Mouse (Mus musculus): ENCODE data around the gene Litaf. TPM values are rescaled to one million over a fixed set of nuclear protein-coding genes. Genes with fewer than 3 reads are reported as not detected.
"Not testable (repeated sequence)": the region's sequence is repeated elsewhere in the genome, so short reads cannot be mapped to it uniquely, and the experiment has no call there.

Litaf gene
- polyA plus RNA-seq, 1 experiment from 2014 or later: 69.5 TPM

- H3K27ac ChIP-seq (replicated peaks); H3K36me3 ChIP-seq (ENCODE audit: control insufficient read depth, insufficient read depth, low read length); H3K9ac ChIP-seq (ENCODE audit: low read length); ATAC-seq (ENCODE audit: low FRiP score, low TSS enrichment); DNase-seq (ENCODE audit: low spot score); H3K9me3 ChIP-seq (ENCODE audit: control insufficient read depth, low read length); H3K27me3 ChIP-seq (ENCODE audit: control insufficient read depth, insufficient read depth, low read length); H3K4me3 ChIP-seq (ENCODE audit: low read depth, low read length); H3K4me1 ChIP-seq (replicated peaks; ENCODE audit: control insufficient read depth, insufficient read depth); H3K4me2 ChIP-seq (replicated peaks; ENCODE audit: low read depth): not testable (repeated sequence)
- TF ChIP-seq CTCF (IDR thresholded peaks at IDR 0.05; ENCODE audit: low read depth): peak; percentile 40
- WGBS: 91% methylated on average over 1 of the region's 1 CpGs
These were observed 96.0 kb downstream of the Litaf start for GRCm38 (mm10) chr16:10969944-10970343.

- H3K4me1 ChIP-seq (replicated peaks; ENCODE audit: control insufficient read depth, insufficient read depth): no peaks in the 10 kb centered on the region; the same call in 1 of the 2 replicates
- no peak overlapping the region for H3K9ac ChIP-seq (ENCODE audit: low read length)
- H3K9me3 ChIP-seq (ENCODE audit: control insufficient read depth, low read length): no peaks in the 10 kb centered on the region
- 77% methylated on average over 5 of the region's 5 CpGs for WGBS
- DNase-seq (ENCODE audit: low spot score) (no peak), ATAC-seq (ENCODE audit: low FRiP score, low TSS enrichment) (no peak)
- H3K36me3 ChIP-seq (ENCODE audit: control insufficient read depth, insufficient read depth, low read length): peaks cover 5% of the 10 kb centered on the region; the same call in 1 of the 2 replicates
- no peak for TF ChIP-seq EP300 (optimal IDR thresholded peaks at IDR 0.05)
- no peak overlapping the region for H3K4me3 ChIP-seq (ENCODE audit: low read depth, low read length)
- H3K27me3 ChIP-seq (ENCODE audit: control insufficient read depth, insufficient read depth, low read length): no peaks in the 10 kb centered on the region
- H3K4me2 ChIP-seq (replicated peaks; ENCODE audit: low read depth): no peak overlapping the region
- H3K27ac ChIP-seq (replicated peaks): no peak overlapping the region
These were observed 96.6 kb downstream of the Litaf start for GRCm38 (mm10) chr16:10969342-10969741.

- 69% methylated on average over 4 of the region's 4 CpGs for WGBS
- Histone ChIP-seq H3K4me3 (ENCODE audit: low read depth, low read length) (no peak overlapping the region), H3K27ac (replicated peaks) (no peak overlapping the region; the same call in 1 of the 2 replicates), H3K9ac (ENCODE audit: low read length) (0 out of 2 replicates have a peak overlapping the region, but pooled peaks have one; percentile 8), H3K4me1 (replicated peaks; ENCODE audit: control insufficient read depth, insufficient read depth) (no peaks in the 10 kb centered on the region; the same call in 1 of the 2 replicates), H3K9me3 (ENCODE audit: control insufficient read depth, low read length) (no peaks in the 10 kb centered on the region), H3K36me3 (ENCODE audit: control insufficient read depth, insufficient read depth, low read length) (peaks cover 8% of the 10 kb centered on the region; the same call in 1 of the 2 replicates), H3K4me2 (replicated peaks; ENCODE audit: low read depth) (no peak overlapping the region), H3K27me3 (ENCODE audit: control insufficient read depth, insufficient read depth, low read length) (no peaks in the 10 kb centered on the region)
- ATAC-seq (ENCODE audit: low FRiP score, low TSS enrichment): no peak; the same call in 1 of the 2 replicates
- DNase-seq (ENCODE audit: low spot score): no peak
- TF ChIP-seq CTCF (IDR thresholded peaks at IDR 0.05; ENCODE audit: low read depth) (no peak), EP300 (optimal IDR thresholded peaks at IDR 0.05) (no peak)
These were observed 97.7 kb downstream of the Litaf start for GRCm38 (mm10) chr16:10968299-10968698.

GRCm38 (mm10) chr16:10967756-10968155, 98.2 kb downstream of the Litaf start:
- ATAC-seq (ENCODE audit: low FRiP score, low TSS enrichment): no peak
- H3K27me3 ChIP-seq (ENCODE audit: control insufficient read depth, insufficient read depth, low read length): no peaks in the 10 kb centered on the region
- TF ChIP-seq EP300 (optimal IDR thresholded peaks at IDR 0.05): no peak
- TF ChIP-seq CTCF (IDR thresholded peaks at IDR 0.05; ENCODE audit: low read depth): no peak

GRCm38 (mm10) chr16:10967013-10967412, 98.9 kb downstream of the Litaf start:
- Histone ChIP-seq H3K27ac (replicated peaks) (no peak overlapping the region), H3K4me3 (ENCODE audit: low read depth, low read length) (no peak overlapping the region), H3K27me3 (ENCODE audit: control insufficient read depth, insufficient read depth, low read length) (no peaks in the 10 kb centered on the region), H3K9ac (ENCODE audit: low read length) (no peak overlapping the region), H3K36me3 (ENCODE audit: control insufficient read depth, insufficient read depth, low read length) (peaks cover 13% of the 10 kb centered on the region), H3K4me2 (replicated peaks; ENCODE audit: low read depth) (no peak overlapping the region), H3K9me3 (ENCODE audit: control insufficient read depth, low read length) (no peaks in the 10 kb centered on the region), H3K4me1 (replicated peaks; ENCODE audit: control insufficient read depth, insufficient read depth) (no peaks in the 10 kb centered on the region; the same call in 1 of the 2 replicates)
- TF ChIP-seq CTCF (IDR thresholded peaks at IDR 0.05; ENCODE audit: low read depth) (no peak), EP300 (optimal IDR thresholded peaks at IDR 0.05) (no peak)
- DNase-seq (ENCODE audit: low spot score) (no peak), ATAC-seq (ENCODE audit: low FRiP score, low TSS enrichment) (no peak)
- 57% methylated on average over 6 of the region's 6 CpGs for WGBS

More at GRCm38 (mm10) chr16:10967756-10968155, 98.2 kb downstream of the Litaf start:
- Histone ChIP-seq H3K4me2 (replicated peaks; ENCODE audit: low read depth) (no peak overlapping the region), H3K36me3 (ENCODE audit: control insufficient read depth, insufficient read depth, low read length) (peaks cover 12% of the 10 kb centered on the region), H3K4me3 (ENCODE audit: low read depth, low read length) (no peak overlapping the region), H3K9me3 (ENCODE audit: control insufficient read depth, low read length) (no peaks in the 10 kb centered on the region), H3K27ac (replicated peaks) (no peak overlapping the region), H3K9ac (ENCODE audit: low read length) (no peak overlapping the region), H3K4me1 (replicated peaks; ENCODE audit: control insufficient read depth, insufficient read depth) (no peaks in the 10 kb centered on the region; the same call in 1 of the 2 replicates)
- DNase-seq (ENCODE audit: low spot score): no peak
- 81% methylated on average over 7 of the region's 7 CpGs for WGBS

GRCm38 (mm10) chr16:10965034-10965433, 100.9 kb downstream of the Litaf start:
- Histone ChIP-seq H3K9ac (ENCODE audit: low read length) (no peak overlapping the region), H3K4me1 (replicated peaks; ENCODE audit: control insufficient read depth, insufficient read depth) (no peaks in the 10 kb centered on the region; the same call in 1 of the 2 replicates), H3K27me3 (ENCODE audit: control insufficient read depth, insufficient read depth, low read length) (no peaks in the 10 kb centered on the region), H3K4me3 (ENCODE audit: low read depth, low read length) (no peak overlapping the region), H3K9me3 (ENCODE audit: control insufficient read depth, low read length) (no peaks in the 10 kb centered on the region), H3K36me3 (ENCODE audit: control insufficient read depth, insufficient read depth, low read length) (peaks cover 26% of the 10 kb centered on the region), H3K4me2 (replicated peaks; ENCODE audit: low read depth) (no peak overlapping the region), H3K27ac (replicated peaks) (no peak overlapping the region)
- DNase-seq (ENCODE audit: low spot score) (no peak), ATAC-seq (ENCODE audit: low FRiP score, low TSS enrichment) (no peak)
- TF ChIP-seq CTCF (IDR thresholded peaks at IDR 0.05; ENCODE audit: low read depth) (no peak), EP300 (optimal IDR thresholded peaks at IDR 0.05) (no peak)
- WGBS: 79% methylated on average over 2 of the region's 2 CpGs

Measured in stomach, postnatal 0 days (tissue).